Mouse (Mus musculus): ENCODE data around the gene Ap3b1. TPM values are rescaled to one million over a fixed set of nuclear protein-coding genes. Genes with fewer than 3 reads are reported as not detected.
A peak's percentile ranks its signal among the peaks of the same experiment; 100 is the strongest.
"Not testable (repeated sequence)": the region's sequence is repeated elsewhere in the genome, so short reads cannot be mapped to it uniquely, and the experiment has no call there.

Ap3b1 gene
- polyA plus RNA-seq, 1 experiment from 2014 or later, result 42.5 TPM

GRCm38 (mm10) chr13:94343192-94343591, 15.6 kb upstream of the Ap3b1 start:
- no peaks in the 10 kb centered on the region for H3K4me1 ChIP-seq (replicated peaks; ENCODE audit: control insufficient read depth, insufficient read depth, low read length)
- WGBS, result 85% methylated on average over 5 of the region's 5 CpGs
- H3K4me2 ChIP-seq (ENCODE audit: low read depth, low read length), result no peak overlapping the region
- no peaks in the 10 kb centered on the region; the same call in 1 of the 2 replicates for H3K9me3 ChIP-seq (ENCODE audit: control insufficient read depth, low read length)
- no peaks in the 10 kb centered on the region for H3K36me3 ChIP-seq (ENCODE audit: control insufficient read depth, insufficient read depth, low read length)
- H3K9ac ChIP-seq (ENCODE audit: low read length), result no peak overlapping the region
- H3K4me3 ChIP-seq (ENCODE audit: low read length), result no peak overlapping the region
- ATAC-seq (ENCODE audit: low read depth), result no peak
- H3K27me3 ChIP-seq (ENCODE audit: control insufficient read depth, insufficient read depth, low read depth, low read length), result no peaks in the 10 kb centered on the region
- no peak overlapping the region for H3K27ac ChIP-seq (ENCODE audit: low read length)

GRCm38 (mm10) chr13:94344600-94344999, 14.2 kb upstream of the Ap3b1 start:
- H3K9me3 ChIP-seq (ENCODE audit: control insufficient read depth, low read length); H3K9ac ChIP-seq (ENCODE audit: low read length); H3K27me3 ChIP-seq (ENCODE audit: control insufficient read depth, insufficient read depth, low read depth, low read length); H3K4me1 ChIP-seq (replicated peaks; ENCODE audit: control insufficient read depth, insufficient read depth, low read length); ATAC-seq (ENCODE audit: low read depth); H3K27ac ChIP-seq (ENCODE audit: low read length); H3K4me2 ChIP-seq (ENCODE audit: low read depth, low read length); H3K4me3 ChIP-seq (ENCODE audit: low read length); H3K36me3 ChIP-seq (ENCODE audit: control insufficient read depth, insufficient read depth, low read length): not testable (repeated sequence)
- 93% methylated on average over 14 of the region's 14 CpGs for WGBS

GRCm38 (mm10) chr13:94354584-94354983, 4.2 kb upstream of the Ap3b1 start:
- no peak overlapping the region for H3K4me3 ChIP-seq (ENCODE audit: low read length)
- H3K27me3 ChIP-seq (ENCODE audit: control insufficient read depth, insufficient read depth, low read depth, low read length), result no peaks in the 10 kb centered on the region
- no peak overlapping the region for H3K27ac ChIP-seq (ENCODE audit: low read length)
- no peak overlapping the region for H3K9ac ChIP-seq (ENCODE audit: low read length)
- H3K4me2 ChIP-seq (ENCODE audit: low read depth, low read length), result no peak overlapping the region
- H3K36me3 ChIP-seq (ENCODE audit: control insufficient read depth, insufficient read depth, low read length), result no peaks in the 10 kb centered on the region
- no peak for ATAC-seq (ENCODE audit: low read depth)
- H3K4me1 ChIP-seq (replicated peaks; ENCODE audit: control insufficient read depth, insufficient read depth, low read length), result peaks cover 9% of the 10 kb centered on the region
- no peaks in the 10 kb centered on the region; the same call in 1 of the 2 replicates for H3K9me3 ChIP-seq (ENCODE audit: control insufficient read depth, low read length)
- WGBS, result 68% methylated on average over 3 of the region's 3 CpGs

DNA sequence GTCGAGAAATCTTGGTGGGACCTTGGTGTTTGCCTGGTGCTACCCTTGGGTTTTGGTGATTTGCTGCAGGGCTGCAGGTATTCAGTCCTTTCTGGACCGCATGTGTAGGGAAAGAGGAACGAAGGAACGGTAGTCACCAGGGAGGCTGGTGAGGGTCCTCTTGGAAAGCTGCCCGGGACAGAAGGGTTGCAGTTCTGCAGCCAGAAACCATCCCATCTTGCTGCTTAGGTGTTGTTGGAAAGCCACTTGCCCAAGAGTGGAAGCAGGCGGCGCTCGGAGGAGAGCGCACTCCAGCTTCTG, 709 bp upstream of the Ap3b1 start:
- Histone ChIP-seq H3K4me1 (replicated peaks; ENCODE audit: control insufficient read depth, insufficient read depth, low read length) (peaks cover 13% of the 10 kb centered on the region), H3K9me3 (ENCODE audit: control insufficient read depth, low read length) (no peaks in the 10 kb centered on the region; the same call in 1 of the 2 replicates), H3K36me3 (ENCODE audit: control insufficient read depth, insufficient read depth, low read length) (no peaks in the 10 kb centered on the region; the same call in 1 of the 2 replicates), H3K4me2 (ENCODE audit: low read depth, low read length) (peak overlapping the region; percentile 85), H3K9ac (ENCODE audit: low read length) (peak overlapping the region; percentile 91), H3K27ac (ENCODE audit: low read length) (peak overlapping the region; percentile 98), H3K27me3 (ENCODE audit: control insufficient read depth, insufficient read depth, low read depth, low read length) (no peaks in the 10 kb centered on the region), H3K4me3 (ENCODE audit: low read length) (peak overlapping the region; percentile 95)
- no peak; the same call in 1 of the 2 replicates for ATAC-seq (ENCODE audit: low read depth)
- WGBS, result 0% methylated on average over 9 of the region's 9 CpGs

- peak overlapping the region; percentile 95 for H3K4me3 ChIP-seq (ENCODE audit: low read length)
- peak overlapping the region; percentile 98 for H3K27ac ChIP-seq (ENCODE audit: low read length)
- H3K4me2 ChIP-seq (ENCODE audit: low read depth, low read length), result peak overlapping the region; percentile 85
- no peaks in the 10 kb centered on the region; the same call in 1 of the 2 replicates for H3K36me3 ChIP-seq (ENCODE audit: control insufficient read depth, insufficient read depth, low read length)
- H3K9ac ChIP-seq (ENCODE audit: low read length), result peak overlapping the region; percentile 91
- ATAC-seq (ENCODE audit: low read depth), result no peak
- no peaks in the 10 kb centered on the region; the same call in 1 of the 2 replicates for H3K9me3 ChIP-seq (ENCODE audit: control insufficient read depth, low read length)
- H3K4me1 ChIP-seq (replicated peaks; ENCODE audit: control insufficient read depth, insufficient read depth, low read length), result peaks cover 13% of the 10 kb centered on the region
- no peaks in the 10 kb centered on the region for H3K27me3 ChIP-seq (ENCODE audit: control insufficient read depth, insufficient read depth, low read depth, low read length)
- WGBS, result 14% methylated on average over 25 of the region's 25 CpGs
Measured at GRCm38 (mm10) chr13:94359282-94359920, 641 bp downstream of the Ap3b1 start.

GRCm38 (mm10) chr13:94361013-94361580, 2.3 kb downstream of the Ap3b1 start:
- H3K4me2 ChIP-seq (ENCODE audit: low read depth, low read length); H3K36me3 ChIP-seq (ENCODE audit: control insufficient read depth, insufficient read depth, low read length); H3K27ac ChIP-seq (ENCODE audit: low read length); H3K27me3 ChIP-seq (ENCODE audit: control insufficient read depth, insufficient read depth, low read depth, low read length); H3K9ac ChIP-seq (ENCODE audit: low read length); ATAC-seq (ENCODE audit: low read depth); H3K4me3 ChIP-seq (ENCODE audit: low read length); H3K9me3 ChIP-seq (ENCODE audit: control insufficient read depth, low read length): not testable (repeated sequence)
- H3K4me1 ChIP-seq (replicated peaks; ENCODE audit: control insufficient read depth, insufficient read depth, low read length), result peaks cover 13% of the 10 kb centered on the region
- WGBS, result 78% methylated on average over 10 of the region's 10 CpGs

DNA sequence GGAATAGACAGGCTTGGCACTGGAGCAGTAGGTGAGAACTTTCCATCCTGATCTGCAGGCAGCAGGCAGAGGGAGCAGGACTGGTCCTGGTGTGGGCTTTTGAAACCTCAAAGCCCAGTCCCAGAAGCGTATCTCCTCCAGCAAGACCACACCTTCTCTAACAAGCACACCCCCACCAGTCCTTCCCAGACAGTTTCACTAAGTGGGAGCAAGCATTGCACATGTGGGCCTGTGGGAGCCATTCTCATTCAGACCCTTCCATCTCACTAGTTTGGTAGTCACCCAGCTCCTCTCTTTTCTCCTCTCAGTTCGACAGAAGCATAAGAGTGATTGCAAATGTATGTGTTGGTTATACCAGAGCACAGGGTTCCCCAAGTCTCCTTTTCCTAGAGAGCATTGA, 5.6 kb downstream of the Ap3b1 start:
- Histone ChIP-seq H3K4me2 (ENCODE audit: low read depth, low read length) (no peak overlapping the region), H3K4me3 (ENCODE audit: low read length) (no peak overlapping the region), H3K9me3 (ENCODE audit: control insufficient read depth, low read length) (no peaks in the 10 kb centered on the region), H3K27me3 (ENCODE audit: control insufficient read depth, insufficient read depth, low read depth, low read length) (no peaks in the 10 kb centered on the region), H3K4me1 (replicated peaks; ENCODE audit: control insufficient read depth, insufficient read depth, low read length) (peaks cover 7% of the 10 kb centered on the region), H3K27ac (ENCODE audit: low read length) (no peak overlapping the region), H3K9ac (ENCODE audit: low read length) (no peak overlapping the region), H3K36me3 (ENCODE audit: control insufficient read depth, insufficient read depth, low read length) (no peaks in the 10 kb centered on the region; the same call in 1 of the 2 replicates)
- no peak for ATAC-seq (ENCODE audit: low read depth)
- WGBS, result 87% methylated on average over 2 of the region's 2 CpGs

DNA sequence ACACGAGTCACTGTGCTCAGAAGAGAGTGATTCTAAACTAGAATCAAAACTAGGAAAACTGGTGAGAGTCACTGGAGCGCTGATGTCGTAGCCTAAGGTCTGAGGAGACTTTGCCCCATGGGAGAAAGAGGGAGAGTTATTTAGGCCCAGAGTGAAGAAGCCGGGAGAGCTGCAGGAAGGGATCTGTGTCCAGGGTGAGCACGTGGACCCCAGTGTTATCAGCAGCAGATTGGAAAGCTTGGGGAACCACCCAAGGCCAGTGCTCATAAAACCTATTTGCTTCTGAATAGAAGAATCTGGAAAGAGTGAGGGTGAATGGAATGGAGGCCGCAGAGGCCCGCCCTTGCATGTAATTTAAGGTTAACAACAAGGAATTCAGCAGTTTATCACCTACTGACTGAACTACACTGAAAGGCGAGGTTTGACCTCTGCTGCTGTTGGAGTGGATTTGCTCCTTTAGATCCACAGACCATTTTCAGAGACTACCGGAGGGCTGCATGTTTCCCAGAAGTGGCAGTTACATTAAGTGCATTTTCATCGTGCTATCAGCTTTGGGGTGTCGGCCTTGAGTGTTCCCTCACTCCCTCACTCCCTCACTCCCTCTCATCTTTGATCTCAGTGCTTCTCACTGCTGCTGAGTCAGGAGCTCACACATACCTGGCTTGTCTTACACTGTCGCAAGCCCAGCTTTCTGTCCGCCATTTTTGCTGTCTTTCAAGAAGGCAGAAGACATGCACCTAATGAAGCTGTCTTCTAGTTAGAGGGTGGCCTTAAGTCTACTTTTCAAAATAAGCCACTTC, 6.5 kb downstream of the Ap3b1 start:
- 79% methylated on average over 13 of the region's 13 CpGs for WGBS
- Histone ChIP-seq H3K9me3 (ENCODE audit: control insufficient read depth, low read length) (no peaks in the 10 kb centered on the region), H3K9ac (ENCODE audit: low read length) (no peak overlapping the region)

GRCm38 (mm10) chr13:94367869-94368268, 9.1 kb downstream of the Ap3b1 start:
- no peaks in the 10 kb centered on the region; the same call in 1 of the 2 replicates for H3K36me3 ChIP-seq (ENCODE audit: control insufficient read depth, insufficient read depth, low read length)
- no peaks in the 10 kb centered on the region for H3K27me3 ChIP-seq (ENCODE audit: control insufficient read depth, insufficient read depth, low read depth, low read length)
- H3K4me3 ChIP-seq (ENCODE audit: low read length), result no peak overlapping the region
- H3K4me2 ChIP-seq (ENCODE audit: low read depth, low read length), result no peak overlapping the region
- H3K9me3 ChIP-seq (ENCODE audit: control insufficient read depth, low read length), result no peaks in the 10 kb centered on the region
- H3K27ac ChIP-seq (ENCODE audit: low read length), result no peak overlapping the region
- no peaks in the 10 kb centered on the region; the same call in 1 of the 2 replicates for H3K4me1 ChIP-seq (replicated peaks; ENCODE audit: control insufficient read depth, insufficient read depth, low read length)
- H3K9ac ChIP-seq (ENCODE audit: low read length), result no peak overlapping the region
- 88% methylated on average over 2 of the region's 2 CpGs for WGBS
- no peak for ATAC-seq (ENCODE audit: low read depth)

More for the DNA sequence above, 6.5 kb downstream of the Ap3b1 start:
- H3K4me3 ChIP-seq (ENCODE audit: low read length), result no peak overlapping the region
- no peak for ATAC-seq (ENCODE audit: low read depth)
- H3K27me3 ChIP-seq (ENCODE audit: control insufficient read depth, insufficient read depth, low read depth, low read length), result no peaks in the 10 kb centered on the region
- H3K4me1 ChIP-seq (replicated peaks; ENCODE audit: control insufficient read depth, insufficient read depth, low read length), result no peaks in the 10 kb centered on the region
- H3K4me2 ChIP-seq (ENCODE audit: low read depth, low read length), result no peak overlapping the region
- no peaks in the 10 kb centered on the region; the same call in 1 of the 2 replicates for H3K36me3 ChIP-seq (ENCODE audit: control insufficient read depth, insufficient read depth, low read length)
- H3K27ac ChIP-seq (ENCODE audit: low read length), result no peak overlapping the region

Data from lung, embryonic 16.5 days (tissue).